Mouse (Mus musculus): ENCODE results near the gene C77080.

The C77080 gene

DNA sequence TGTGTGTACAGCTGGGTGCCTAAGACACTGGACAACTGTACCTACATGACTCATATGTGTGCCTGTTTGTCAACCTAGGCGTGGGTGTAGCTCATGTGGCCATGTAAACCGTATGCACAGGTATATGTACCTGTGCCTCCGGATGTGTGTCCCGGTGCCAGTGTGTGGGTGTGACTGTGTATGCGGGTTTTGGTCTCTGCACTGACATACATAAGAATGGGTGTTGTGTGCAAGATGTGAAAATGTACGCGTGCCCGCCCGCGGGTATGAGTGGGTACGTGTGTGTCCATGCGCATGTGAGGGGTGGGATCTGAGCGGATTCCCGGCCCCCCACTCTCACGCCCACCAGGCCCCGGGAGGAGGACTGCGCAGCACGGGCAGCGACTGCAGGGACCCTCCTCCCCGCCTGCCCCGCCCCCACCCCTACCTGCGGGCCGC is 22.6 kb downstream of the C77080 start:
- in situ Hi-C loops (cut with MboI), result no loop called here

DNA sequence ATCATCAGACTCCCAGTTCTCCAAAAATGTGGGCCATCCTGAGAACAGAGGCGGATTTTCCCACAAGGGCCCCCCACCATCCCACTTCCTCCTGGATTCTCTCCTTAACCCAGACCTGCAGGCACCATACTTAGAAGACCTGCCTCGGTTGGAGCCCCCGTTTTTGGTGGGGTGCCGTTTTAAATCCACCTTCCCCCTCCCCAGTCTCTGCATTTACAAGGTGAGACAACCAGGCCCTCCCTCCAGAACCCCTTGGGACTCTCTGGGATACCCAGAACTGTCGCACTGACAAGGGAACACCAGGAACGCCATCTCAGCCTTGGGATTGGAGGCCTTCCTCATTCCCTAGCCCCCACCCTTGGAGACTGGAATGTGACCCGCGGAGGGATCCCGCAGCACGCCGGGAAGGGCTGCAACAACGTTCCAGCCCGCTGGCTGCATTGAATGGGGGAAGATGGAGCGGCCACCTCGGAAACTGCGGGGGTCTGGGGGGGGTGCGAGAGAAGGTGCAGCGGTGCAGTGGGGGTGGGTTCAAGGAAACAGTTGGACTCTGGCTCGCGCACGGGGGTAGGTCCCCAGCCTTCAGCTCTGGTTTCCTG is 23.3 kb downstream of the C77080 start:
- in situ Hi-C loops (cut with MboI), result no loop called here

DNA sequence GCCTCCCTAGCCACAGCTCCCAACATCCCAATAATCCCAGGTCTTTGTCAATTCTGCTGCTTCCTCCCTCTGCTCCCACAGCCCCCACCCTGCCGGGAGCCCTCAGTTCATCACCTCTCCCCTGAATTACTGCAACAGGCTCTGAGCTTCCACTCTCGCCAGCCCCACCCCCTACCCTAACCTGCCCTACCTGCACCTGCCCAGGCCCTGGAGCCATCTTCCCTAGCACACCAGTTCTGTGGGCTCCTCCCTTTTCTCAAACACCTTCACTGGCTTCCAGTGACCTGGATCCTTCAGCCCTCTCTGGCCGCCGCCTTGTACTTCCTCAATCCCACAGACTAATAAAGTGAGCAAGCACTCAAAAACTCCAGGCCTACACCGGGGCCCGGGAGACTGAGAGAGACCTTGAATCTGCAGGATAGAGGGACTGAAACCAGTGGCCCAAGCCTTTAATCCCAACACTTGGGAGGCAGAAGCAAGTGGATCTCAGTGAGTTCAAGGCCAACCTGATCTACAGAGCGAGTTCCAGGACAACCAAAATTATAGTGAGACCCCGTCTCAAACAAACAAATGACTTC is 24.9 kb downstream of the C77080 start:
- in situ Hi-C loops (cut with MboI), result no loop called here

DNA sequence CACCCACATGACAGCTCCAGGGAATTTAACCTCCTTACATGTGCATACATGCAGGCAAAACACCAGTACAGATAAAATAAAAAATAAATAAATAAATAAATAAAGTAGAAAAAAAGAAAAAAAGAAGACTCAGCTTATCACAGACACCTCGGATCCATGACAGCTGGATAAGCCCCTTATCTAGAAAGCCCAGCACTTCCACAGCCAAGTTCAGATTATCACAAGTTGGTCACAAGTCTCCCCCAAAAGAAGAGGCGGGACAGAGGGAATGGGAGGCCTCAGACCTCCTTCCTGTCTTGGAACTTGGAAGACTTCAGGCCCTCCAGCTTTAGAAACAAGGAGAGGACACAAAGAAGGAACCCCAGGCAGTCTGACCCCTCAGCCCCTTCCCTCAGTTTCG is 26.1 kb downstream of the C77080 start:
- in situ Hi-C loops (cut with MboI), result no loop called here

- in situ Hi-C loops (cut with MboI), result no loop called here
Measured at GRCm38 (mm10) chr4:129234488-129234887, 26.7 kb downstream of the C77080 start.

- in situ Hi-C loops (cut with MboI), result no loop called here
Measured at GRCm38 (mm10) chr4:129232561-129233360, 28.4 kb downstream of the C77080 start.

DNA sequence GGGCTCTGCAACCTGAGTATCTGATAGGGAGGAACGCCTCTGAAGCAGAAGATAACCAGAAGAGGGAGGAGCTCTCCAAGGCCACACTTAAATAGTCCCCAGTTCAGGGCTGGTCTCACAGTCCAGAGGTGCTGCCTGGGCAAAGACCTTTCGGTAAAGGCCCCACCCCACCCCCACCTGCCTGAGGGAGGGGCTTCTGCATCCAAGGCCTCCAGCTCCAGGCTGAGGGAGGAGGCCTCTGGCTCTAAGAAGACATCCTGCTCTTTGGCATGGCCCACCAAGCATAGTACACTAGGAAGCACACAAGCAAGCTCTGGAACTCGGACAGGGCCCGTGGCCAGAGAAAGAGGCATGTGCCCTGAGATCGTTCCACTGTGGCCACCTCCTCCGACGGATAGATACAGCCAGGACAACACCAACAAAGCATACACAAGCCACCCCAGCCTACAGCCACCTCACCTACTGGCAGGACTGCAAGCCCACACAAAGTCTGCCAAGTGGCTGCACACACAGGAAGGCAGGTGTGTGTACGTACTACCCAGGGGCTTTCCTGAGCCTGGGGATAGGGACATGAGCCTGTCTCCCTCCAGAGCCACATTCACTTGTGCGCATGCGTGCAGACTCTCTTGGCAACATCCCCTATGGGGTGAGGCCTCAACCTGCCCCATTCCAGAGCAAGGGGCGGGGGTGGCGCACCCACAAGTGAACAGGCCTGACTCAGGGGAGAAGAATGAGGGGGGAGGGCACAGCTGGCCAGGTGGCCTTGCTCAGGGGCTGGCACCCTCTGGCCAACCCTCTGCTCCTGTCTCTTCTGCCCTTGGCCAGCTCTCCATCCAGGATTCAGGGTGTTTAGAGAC is 29.4 kb downstream of the C77080 start:
- in situ Hi-C loops (cut with MboI), result no loop called here

GRCm38 (mm10) chr4:129230926-129231325 is 30.3 kb downstream of the C77080 start:
- in situ Hi-C loops (cut with MboI), result no loop called here

GRCm38 (mm10) chr4:129227985-129228381 is 33.2 kb downstream of the C77080 start:
- in situ Hi-C loops (cut with MboI), result no loop called here

- in situ Hi-C loops (cut with MboI), result no loop called here
Measured at GRCm38 (mm10) chr4:129227170-129227984, 33.8 kb downstream of the C77080 start.

- in situ Hi-C loops (cut with MboI), result no loop called here
Measured at GRCm38 (mm10) chr4:129226441-129226963, 34.7 kb downstream of the C77080 start.

GRCm38 (mm10) chr4:129225315-129225714 is 35.9 kb downstream of the C77080 start:
- in situ Hi-C loops (cut with MboI), result no loop called here

GRCm38 (mm10) chr4:129223421-129224281 is 37.6 kb downstream of the C77080 start:
- in situ Hi-C loops (cut with MboI), result no loop called here

- in situ Hi-C loops (cut with MboI), result no loop called here
Measured at GRCm38 (mm10) chr4:129222019-129222925, 38.9 kb downstream of the C77080 start.

DNA sequence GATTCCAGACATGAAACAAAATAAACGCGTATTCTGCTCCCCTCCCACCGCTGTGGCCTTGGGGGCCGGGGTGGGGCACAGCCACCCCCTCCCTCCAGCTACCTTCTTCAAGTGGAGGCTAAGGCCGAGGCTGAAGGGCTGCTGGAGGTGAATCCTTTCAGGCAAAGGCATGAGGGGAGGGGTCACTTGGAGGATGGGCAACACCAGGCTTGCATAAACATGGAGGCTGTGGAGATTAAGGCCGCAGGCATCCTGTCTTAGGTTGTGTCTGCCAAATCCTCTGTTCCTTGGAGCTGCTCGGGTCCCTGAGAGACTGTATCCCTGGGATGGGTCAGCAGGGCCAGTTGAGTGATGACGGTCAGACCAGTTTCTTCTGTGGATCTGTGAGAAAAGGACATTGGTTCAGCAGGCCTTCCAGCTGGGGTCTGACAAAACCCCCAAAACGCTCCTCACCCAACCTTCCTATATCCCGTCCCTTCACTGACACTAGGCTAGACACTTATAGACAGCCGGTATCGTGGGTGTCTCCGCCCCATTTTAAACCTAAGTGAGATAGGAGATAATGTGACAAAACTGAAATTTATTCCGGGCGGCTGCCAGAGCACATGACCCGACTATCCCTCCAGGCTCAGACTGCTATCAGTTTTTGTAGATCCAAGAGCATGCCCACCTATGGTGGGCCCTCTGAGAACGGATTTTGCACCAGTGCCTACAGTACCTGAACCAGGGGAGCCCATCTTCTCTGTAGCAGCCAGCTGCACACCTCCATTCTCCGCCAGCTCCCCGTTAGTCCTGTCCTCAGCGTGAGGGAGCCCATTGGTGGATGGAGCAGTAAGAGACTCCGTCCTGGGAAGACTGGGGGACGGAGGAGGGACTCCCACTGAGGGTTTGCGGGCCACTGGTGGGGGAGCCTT is 39.9 kb downstream of the C77080 start:
- in situ Hi-C loops (cut with MboI), result no loop called here

- in situ Hi-C loops (cut with MboI), result no loop called here
Measured at GRCm38 (mm10) chr4:129220376-129221089, 40.7 kb downstream of the C77080 start.

- in situ Hi-C loops (cut with MboI), result no loop called here
Measured at GRCm38 (mm10) chr4:129219198-129219597, 42.0 kb downstream of the C77080 start.
